Mouse (Mus musculus) limb, embryonic 15.5 days (tissue): ENCODE results near the gene Tnfrsf12a. TPM values are rescaled to one million over a fixed set of nuclear protein-coding genes. Genes with fewer than 3 reads are reported as not detected.
A peak's percentile ranks its signal among the peaks of the same experiment; 100 is the strongest.

Experiments used
- ATAC-seq: fragments of 200-750 bp; cut with Nextera tagmentation; 2 replicates; pipeline ENCODE4 v1.8.0; 2017; ENCODE audit warnings: low read depth, moderate TSS enrichment; ENCODE audit not compliant: insufficient number of reproducible peaks, low FRiP score, low TSS enrichment
- H3K27ac ChIP-seq: fragments of 300-500 bp; sonication (generic); 2 replicates; pipeline ENCODE4 v1.5.1; 2015; ENCODE audit warnings: moderate library complexity, mild to moderate bottlenecking, inconsistent platforms
- H3K27me3 ChIP-seq: fragments of 300-500 bp; sonication (generic); 2 replicates; pipeline ENCODE4 v1.6.1; 2015; ENCODE audit warnings: inconsistent platforms
- H3K36me3 ChIP-seq: fragments of 300-500 bp; sonication (generic); 2 replicates; pipeline ENCODE4 v1.6.1; 2015; ENCODE audit warnings: inconsistent platforms
- H3K4me1 ChIP-seq: fragments of 300-500 bp; sonication (generic); 2 replicates; pipeline ENCODE4 v1.6.1; 2015; ENCODE audit warnings: inconsistent platforms
- H3K4me2 ChIP-seq: fragments of 300-500 bp; sonication (generic); 2 replicates; pipeline ENCODE4 v1.6.1; 2015; ENCODE audit warnings: mild to moderate bottlenecking, inconsistent platforms
- H3K4me3 ChIP-seq: fragments of 300-500 bp; sonication (generic); 2 replicates; pipeline ENCODE4 v1.5.1; 2015; ENCODE audit warnings: mild to moderate bottlenecking, inconsistent platforms
- H3K9ac ChIP-seq: fragments of 300-500 bp; sonication (generic); 2 replicates; pipeline ENCODE4 v1.6.1; 2015; ENCODE audit warnings: inconsistent platforms
- H3K9me3 ChIP-seq: fragments of 300-500 bp; sonication (generic); 2 replicates; pipeline ENCODE4 v1.6.1; 2016; ENCODE audit warnings: inconsistent platforms
- WGBS: fragments of 180-500 bp; shearing (Covaris S2); methylation state at CpG from one replicate; pipeline ENCODE4 v1.1.7; 2015; 5-methylcytosine and 5-hydroxymethylcytosine counted together
- polyA plus RNA-seq: library from polyadenylated mRNA; unstranded; fragments of >200 nt; fragmentation: Nextera tagmentation; extraction: Ambion mirVana; gene quantifications from 2 replicates; pipeline ENCODE4 v1.2.1, GENCODE M21; 2015

The Tnfrsf12a gene
- polyA plus RNA-seq, 1 experiment from 2014 or later, result 28.0 TPM

- WGBS, result 1% methylated on average over 9 of the region's 9 CpGs
- Histone ChIP-seq H3K36me3 (peaks cover 2% of the 10 kb centered on the region; the same call in 1 of the 2 replicates), H3K4me1 (peaks cover 15% of the 10 kb centered on the region), H3K4me3 (no peak overlapping the region), H3K9ac (no peak overlapping the region), H3K27ac (no peak overlapping the region), H3K9me3 (no peaks in the 10 kb centered on the region), H3K4me2 (no peak overlapping the region), H3K27me3 (peaks cover 45% of the 10 kb centered on the region)
- no peak for ATAC-seq
Measured at GRCm38 (mm10) chr17:23661526-23661925, 15.7 kb downstream of the Tnfrsf12a start.

- H3K4me1 ChIP-seq, result peaks cover 15% of the 10 kb centered on the region
- H3K27me3 ChIP-seq, result peaks cover 45% of the 10 kb centered on the region
- H3K9me3 ChIP-seq, result no peaks in the 10 kb centered on the region
- H3K36me3 ChIP-seq, result no peaks in the 10 kb centered on the region
- WGBS, result 3% methylated on average over 14 of the region's 14 CpGs
- H3K4me2 ChIP-seq, result peak overlapping the region; percentile 30
- no peak overlapping the region for H3K9ac ChIP-seq
- H3K4me3 ChIP-seq, result peak overlapping the region; percentile 25
- 0 out of 2 replicates have a peak overlapping the region, but pooled peaks have one; percentile 17 for H3K27ac ChIP-seq
- no peak for ATAC-seq
Measured at GRCm38 (mm10) chr17:23660876-23661200, 16.4 kb downstream of the Tnfrsf12a start.

- Histone ChIP-seq H3K4me2 (peak within 1 kb of the TSS; percentile 30), H3K9me3 (no peaks in the 10 kb centered on the region), H3K9ac (no peak within 1 kb of the TSS), H3K4me1 (peaks cover 15% of the 10 kb centered on the region), H3K27ac (0 out of 2 replicates have a peak within 1 kb of the TSS, but pooled peaks have one; percentile 17), H3K4me3 (peak within 1 kb of the TSS; percentile 25), H3K27me3 (peaks cover 45% of the 10 kb centered on the region), H3K36me3 (no peaks in the 10 kb centered on the region)
- 6% methylated on average over 27 of the region's 27 CpGs for WGBS
- ATAC-seq, result no peak
Measured at GRCm38 (mm10) chr17:23660117-23660875, 17.0 kb downstream of the Tnfrsf12a start, which contains the start of gene Bicdl2. TSS of gene Bicdl2 (plus strand) at chr17:23660506.

- no peak overlapping the region for H3K4me3 ChIP-seq
- 87% methylated on average over 3 of the region's 3 CpGs for WGBS
- H3K9ac ChIP-seq, result no peak overlapping the region
- H3K27me3 ChIP-seq, result peaks cover 42% of the 10 kb centered on the region
- no peaks in the 10 kb centered on the region for H3K9me3 ChIP-seq
- H3K4me1 ChIP-seq, result peaks cover 11% of the 10 kb centered on the region
- H3K27ac ChIP-seq, result no peak overlapping the region
- H3K4me2 ChIP-seq, result no peak overlapping the region
- no peaks in the 10 kb centered on the region for H3K36me3 ChIP-seq
- no peak for ATAC-seq
Measured at GRCm38 (mm10) chr17:23658450-23658849, 18.8 kb downstream of the Tnfrsf12a start.

GRCm38 (mm10) chr17:23654410-23654809 lies 22.9 kb downstream of the Tnfrsf12a start:
- Histone ChIP-seq H3K9me3 (no peaks in the 10 kb centered on the region), H3K27ac (no peak overlapping the region), H3K9ac (no peak overlapping the region), H3K4me1 (no peaks in the 10 kb centered on the region), H3K4me2 (no peak overlapping the region), H3K4me3 (no peak overlapping the region), H3K36me3 (no peaks in the 10 kb centered on the region), H3K27me3 (peaks cover 6% of the 10 kb centered on the region; the same call in 1 of the 2 replicates)
- 60% methylated on average over 2 of the region's 2 CpGs for WGBS
- ATAC-seq, result no peak

GRCm38 (mm10) chr17:23654001-23654400 lies 23.3 kb downstream of the Tnfrsf12a start:
- no peak overlapping the region for H3K4me3 ChIP-seq
- no peaks in the 10 kb centered on the region for H3K9me3 ChIP-seq
- peaks cover 2% of the 10 kb centered on the region; the same call in 1 of the 2 replicates for H3K27me3 ChIP-seq
- 45% methylated on average over 6 of the region's 6 CpGs for WGBS
- no peak overlapping the region for H3K4me2 ChIP-seq
- ATAC-seq, result no peak
- H3K36me3 ChIP-seq, result no peaks in the 10 kb centered on the region
- no peaks in the 10 kb centered on the region for H3K4me1 ChIP-seq
- H3K9ac ChIP-seq, result no peak overlapping the region
- H3K27ac ChIP-seq, result no peak overlapping the region

GRCm38 (mm10) chr17:23653324-23653723 lies 23.9 kb downstream of the Tnfrsf12a start:
- H3K4me2 ChIP-seq, result no peak overlapping the region
- no peaks in the 10 kb centered on the region for H3K36me3 ChIP-seq
- no peak for ATAC-seq
- WGBS, result 70% methylated on average over 2 of the region's 2 CpGs
- no peaks in the 10 kb centered on the region for H3K4me1 ChIP-seq
- no peaks in the 10 kb centered on the region for H3K9me3 ChIP-seq
- no peaks in the 10 kb centered on the region for H3K27me3 ChIP-seq
- no peak overlapping the region for H3K9ac ChIP-seq
- H3K27ac ChIP-seq, result no peak overlapping the region
- no peak overlapping the region for H3K4me3 ChIP-seq

GRCm38 (mm10) chr17:23651363-23651762 lies 25.9 kb downstream of the Tnfrsf12a start:
- Histone ChIP-seq H3K27me3 (no peaks in the 10 kb centered on the region), H3K27ac (no peak overlapping the region), H3K4me2 (no peak overlapping the region), H3K9ac (no peak overlapping the region), H3K9me3 (no peaks in the 10 kb centered on the region), H3K4me3 (no peak overlapping the region), H3K36me3 (no peaks in the 10 kb centered on the region), H3K4me1 (no peaks in the 10 kb centered on the region)
- no peak for ATAC-seq
- 79% methylated on average over 6 of the region's 6 CpGs for WGBS

GRCm38 (mm10) chr17:23645894-23646293 lies 31.4 kb downstream of the Tnfrsf12a start:
- 45% methylated on average over 10 of the region's 10 CpGs for WGBS
- Histone ChIP-seq H3K9ac (no peak overlapping the region), H3K9me3 (no peaks in the 10 kb centered on the region), H3K4me2 (no peak overlapping the region), H3K4me3 (no peak overlapping the region), H3K36me3 (no peaks in the 10 kb centered on the region), H3K27ac (no peak overlapping the region), H3K4me1 (peaks cover 12% of the 10 kb centered on the region), H3K27me3 (peaks cover 23% of the 10 kb centered on the region)
- no peak for ATAC-seq

- Histone ChIP-seq H3K4me3 (peak within 1 kb of the TSS; percentile 43), H3K36me3 (no peaks in the 10 kb centered on the region), H3K27me3 (peaks cover 23% of the 10 kb centered on the region), H3K4me1 (peaks cover 12% of the 10 kb centered on the region), H3K27ac (no peak within 1 kb of the TSS), H3K4me2 (peak within 1 kb of the TSS; percentile 83), H3K9me3 (no peaks in the 10 kb centered on the region), H3K9ac (peak within 1 kb of the TSS; percentile 26; the same call in 1 of the 2 replicates)
- 1% methylated on average over 58 of the region's 58 CpGs for WGBS
- 0 out of 2 replicates have a peak, but pooled peaks have one; percentile 16 for ATAC-seq
Measured at GRCm38 (mm10) chr17:23644613-23645495, 32.4 kb downstream of the Tnfrsf12a start, which contains the start of gene Mmp25. TSS of gene Mmp25 (minus strand) at chr17:23645277.

GRCm38 (mm10) chr17:23631241-23631640 lies 46.0 kb downstream of the Tnfrsf12a start:
- peaks cover 6% of the 10 kb centered on the region; the same call in 1 of the 2 replicates for H3K4me1 ChIP-seq
- ATAC-seq, result no peak
- no peak overlapping the region for H3K9ac ChIP-seq
- no peaks in the 10 kb centered on the region; the same call in 1 of the 2 replicates for H3K27me3 ChIP-seq
- WGBS, result 80% methylated on average over 8 of the region's 8 CpGs
- no peak overlapping the region for H3K4me3 ChIP-seq
- H3K4me2 ChIP-seq, result no peak overlapping the region
- H3K36me3 ChIP-seq, result no peaks in the 10 kb centered on the region
- no peak overlapping the region for H3K27ac ChIP-seq
- H3K9me3 ChIP-seq, result no peaks in the 10 kb centered on the region
